Mouse (Mus musculus): ENCODE measurements around the gene Ung. TPM values are rescaled to one million over a fixed set of nuclear protein-coding genes. Genes with fewer than 3 reads are reported as not detected.
A peak's percentile ranks its signal among the peaks of the same experiment; 100 is the strongest.

The Ung gene
- polyA plus RNA-seq, 1 experiment from 2014 or later = 4.5 TPM

DNA sequence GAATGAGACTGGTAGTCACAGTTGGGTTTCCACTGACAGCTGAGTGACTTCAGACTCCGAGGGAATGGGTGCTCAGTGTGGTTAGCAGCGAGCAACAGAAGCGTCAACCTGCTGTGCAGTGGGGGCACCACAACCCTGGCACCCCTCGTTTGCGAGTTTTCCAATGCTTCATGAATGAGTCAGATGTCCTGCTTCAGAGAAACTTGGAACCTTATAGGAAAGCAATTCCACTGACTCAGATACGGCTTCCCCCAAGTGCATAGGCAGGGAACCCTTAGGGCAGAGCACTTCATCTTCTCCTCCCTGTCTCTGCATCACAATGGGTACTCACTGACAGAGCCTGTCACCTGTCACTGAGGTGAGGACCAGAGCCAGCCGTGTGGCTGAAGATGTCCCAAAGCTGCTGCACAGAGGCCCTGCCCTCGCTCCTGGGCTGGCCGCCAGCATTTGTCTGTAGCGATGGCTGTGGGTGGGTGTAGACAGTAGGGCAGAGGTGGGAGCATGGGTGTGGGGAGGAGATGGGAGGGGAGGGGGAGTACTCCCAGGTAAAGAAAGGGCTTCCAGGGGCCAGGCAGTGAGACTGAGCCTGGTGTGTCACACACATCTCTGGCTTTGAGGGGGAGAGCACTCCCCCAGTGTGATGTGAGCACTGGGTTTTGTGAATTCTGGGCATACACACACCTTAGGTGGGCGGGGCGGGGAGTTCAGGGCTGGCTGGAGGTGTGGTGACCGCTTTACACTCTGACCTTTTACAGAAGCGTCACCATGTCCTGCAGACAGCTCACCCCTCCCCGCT is 7.5 kb downstream of the Ung start:
- Histone ChIP-seq H3K4me3 (ENCODE audit: low read depth, low read length) (no peak overlapping the region), H3K9me3 (ENCODE audit: low read length) (no peaks in the 10 kb centered on the region), H3K4me2 (replicated peaks; ENCODE audit: low read depth, low read length) (no peak overlapping the region), H3K27me3 (replicated peaks; ENCODE audit: insufficient read depth, low read length) (no peaks in the 10 kb centered on the region), H3K4me1 (ENCODE audit: insufficient read depth, low read depth, low read length) (peaks cover 9% of the 10 kb centered on the region), H3K36me3 (ENCODE audit: insufficient read depth, low read length) (no peaks in the 10 kb centered on the region), H3K27ac (ENCODE audit: low read length) (no peak overlapping the region), H3K9ac (replicated peaks; ENCODE audit: low read depth) (no peak overlapping the region)
- no peak for ATAC-seq
- TF ChIP-seq CTCF (IDR thresholded peaks at IDR 0.05) (no peak), EP300 (IDR thresholded peaks at IDR 0.05) (no peak)
- WGBS = 70% methylated on average over 15 of the region's 15 CpGs
- DNase-seq (ENCODE audit: low spot score) = no peak

DNA sequence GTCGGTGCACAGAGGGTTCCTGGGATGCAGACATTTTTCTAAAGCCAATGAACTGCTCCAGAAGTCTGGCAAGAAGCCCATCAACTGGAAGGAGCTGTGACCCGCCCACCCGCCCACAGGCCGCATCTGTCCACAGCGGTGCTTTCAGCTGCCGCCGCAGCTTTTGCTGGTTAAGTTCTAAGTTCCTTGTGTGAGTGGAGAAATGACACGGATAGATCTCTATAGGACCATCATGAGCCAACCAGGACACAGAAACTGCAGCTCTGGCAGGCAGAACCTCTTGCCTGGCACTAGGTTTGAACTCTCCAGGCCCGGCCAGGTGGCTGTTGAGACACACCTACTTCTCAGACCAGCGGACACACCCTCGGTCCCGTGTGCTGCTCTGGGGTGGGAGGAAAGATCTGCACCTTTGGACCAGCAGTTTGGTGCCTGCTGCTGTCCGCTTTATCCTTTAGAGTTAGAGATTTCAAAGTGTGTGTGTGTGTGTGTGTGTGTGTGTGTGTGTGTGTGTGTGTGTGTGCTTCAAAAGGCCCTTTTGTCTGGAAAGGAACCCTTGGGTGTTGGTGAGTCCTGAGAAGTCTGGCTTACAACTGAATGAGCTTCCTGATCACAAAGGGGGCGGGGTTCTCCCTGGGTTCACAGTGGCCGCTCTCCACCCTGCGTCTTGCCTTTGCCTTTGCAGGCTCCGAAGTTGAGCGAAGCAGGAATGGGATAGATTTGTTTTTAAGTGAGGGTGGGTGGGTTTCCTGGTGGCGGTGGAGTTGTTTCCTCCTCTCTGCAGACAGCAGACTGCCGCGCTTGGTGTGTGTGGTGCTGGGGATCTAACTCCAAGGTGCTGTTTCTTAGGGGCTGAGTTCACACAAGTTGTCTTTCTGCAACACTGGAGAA is 8.3 kb downstream of the Ung start:
- H3K4me2 ChIP-seq (replicated peaks; ENCODE audit: low read depth, low read length) = peak overlapping the region; percentile 14; the same call in 1 of the 2 replicates
- H3K27me3 ChIP-seq (replicated peaks; ENCODE audit: insufficient read depth, low read length) = no peaks in the 10 kb centered on the region
- TF ChIP-seq CTCF (IDR thresholded peaks at IDR 0.05) (peak; percentile 21; the same call in 1 of the 2 replicates), EP300 (IDR thresholded peaks at IDR 0.05) (no peak; the same call in 1 of the 2 replicates)
- ATAC-seq (peak; percentile 69), DNase-seq (ENCODE audit: low spot score) (peak; percentile 53)
- H3K9ac ChIP-seq (replicated peaks; ENCODE audit: low read depth) = no peak overlapping the region
- H3K36me3 ChIP-seq (ENCODE audit: insufficient read depth, low read length) = no peaks in the 10 kb centered on the region
- H3K4me1 ChIP-seq (ENCODE audit: insufficient read depth, low read depth, low read length) = peaks cover 9% of the 10 kb centered on the region
- no peaks in the 10 kb centered on the region for H3K9me3 ChIP-seq (ENCODE audit: low read length)
- WGBS = 41% methylated on average over 21 of the region's 21 CpGs
- H3K4me3 ChIP-seq (ENCODE audit: low read depth, low read length) = no peak overlapping the region
- peak overlapping the region; percentile 57 for H3K27ac ChIP-seq (ENCODE audit: low read length)

DNA sequence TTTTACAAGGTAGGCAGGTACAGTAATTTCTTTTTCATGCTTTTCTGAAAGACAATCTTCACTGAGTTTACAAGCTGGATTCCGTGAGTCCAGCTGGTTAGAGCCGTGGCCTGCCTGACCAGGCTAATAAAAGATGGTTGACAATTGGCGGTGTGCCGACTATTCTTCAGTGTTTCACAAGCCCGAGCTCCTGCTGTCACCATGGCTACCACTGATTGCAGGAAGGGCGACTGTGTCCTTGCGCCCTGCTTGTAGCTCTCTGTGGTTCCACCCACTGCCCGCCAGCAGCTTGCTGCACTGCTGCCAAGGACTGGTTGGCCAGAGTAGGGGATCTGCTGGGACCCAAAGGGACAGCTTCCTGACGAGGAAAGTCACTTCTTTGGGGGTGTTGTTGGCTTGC is 9.0 kb downstream of the Ung start:
- TF ChIP-seq EP300 (IDR thresholded peaks at IDR 0.05) (no peak), CTCF (IDR thresholded peaks at IDR 0.05) (no peak)

DNA sequence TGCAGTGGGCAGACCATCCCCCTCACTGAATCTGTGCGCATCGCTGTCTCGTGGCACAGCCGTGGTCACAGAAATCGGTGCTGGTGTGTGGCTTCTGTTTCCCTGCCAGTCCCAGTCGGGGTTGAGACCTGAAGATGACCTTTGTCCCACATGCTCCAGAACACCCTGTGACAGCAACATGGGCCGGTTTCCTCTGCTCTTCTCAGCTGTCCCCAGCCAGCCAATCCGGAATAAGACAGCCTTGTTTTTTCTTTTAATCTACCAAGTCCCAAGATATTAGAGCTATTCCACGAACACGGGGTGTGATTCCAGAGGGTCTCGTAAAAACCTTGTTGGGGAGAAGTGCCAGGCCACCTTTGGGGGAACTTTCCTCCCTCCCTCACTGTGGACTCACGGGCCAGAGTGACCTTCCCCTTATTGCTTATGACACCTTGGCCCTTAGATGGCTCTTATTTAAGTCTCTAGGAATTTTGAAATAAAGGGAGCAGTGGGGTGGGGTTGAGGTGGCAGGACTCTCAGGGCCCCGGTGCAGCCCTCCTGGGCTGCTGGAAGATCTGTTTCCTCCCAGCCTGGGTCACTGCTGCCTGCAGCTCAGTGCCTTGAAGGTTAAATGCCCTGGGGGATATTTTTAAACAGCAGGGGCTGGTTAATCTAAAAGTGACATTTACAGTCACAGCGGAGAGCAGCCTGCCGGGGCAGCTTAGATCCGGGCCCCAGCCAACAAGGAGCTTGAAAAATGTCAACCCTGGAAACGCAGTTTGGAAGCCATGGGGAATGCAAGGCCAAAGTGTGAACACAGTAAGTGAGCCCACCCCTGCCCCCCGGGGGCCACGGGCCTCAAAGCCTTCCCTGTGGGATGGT is 16.1 kb downstream of the Ung start, which contains the start of gene Acacb:
Gene Acacb, plus strand, starts transcription at position 508 of the 861 bp plus-strand sequence.
- Histone ChIP-seq H3K36me3 (ENCODE audit: insufficient read depth, low read length) (no peaks in the 10 kb centered on the region), H3K9ac (replicated peaks; ENCODE audit: low read depth) (no peak within 1 kb of the TSS), H3K27me3 (replicated peaks; ENCODE audit: insufficient read depth, low read length) (no peaks in the 10 kb centered on the region), H3K4me3 (ENCODE audit: low read depth, low read length) (no peak within 1 kb of the TSS), H3K4me2 (replicated peaks; ENCODE audit: low read depth, low read length) (no peak within 1 kb of the TSS), H3K4me1 (ENCODE audit: insufficient read depth, low read depth, low read length) (no peaks in the 10 kb centered on the region), H3K27ac (ENCODE audit: low read length) (no peak within 1 kb of the TSS), H3K9me3 (ENCODE audit: low read length) (no peaks in the 10 kb centered on the region)
- DNase-seq (ENCODE audit: low spot score) = no peak
- TF ChIP-seq CTCF (IDR thresholded peaks at IDR 0.05) (no peak), EP300 (IDR thresholded peaks at IDR 0.05) (no peak)
- no peak for ATAC-seq
- 40% methylated on average over 19 of the region's 19 CpGs for WGBS

More for the DNA sequence above, 9.0 kb downstream of the Ung start:
- H3K4me2 ChIP-seq (replicated peaks; ENCODE audit: low read depth, low read length) = peak overlapping the region; percentile 14; the same call in 1 of the 2 replicates
- no peaks in the 10 kb centered on the region for H3K9me3 ChIP-seq (ENCODE audit: low read length)
- peaks cover 9% of the 10 kb centered on the region for H3K4me1 ChIP-seq (ENCODE audit: insufficient read depth, low read depth, low read length)
- DNase-seq (ENCODE audit: low spot score) = peak; percentile 96
- H3K27me3 ChIP-seq (replicated peaks; ENCODE audit: insufficient read depth, low read length) = no peaks in the 10 kb centered on the region
- no peaks in the 10 kb centered on the region for H3K36me3 ChIP-seq (ENCODE audit: insufficient read depth, low read length)
- H3K9ac ChIP-seq (replicated peaks; ENCODE audit: low read depth) = no peak overlapping the region
- no peak overlapping the region for H3K4me3 ChIP-seq (ENCODE audit: low read depth, low read length)
- peak overlapping the region; percentile 57 for H3K27ac ChIP-seq (ENCODE audit: low read length)
- WGBS = 18% methylated on average over 9 of the region's 9 CpGs
- peak; percentile 92 for ATAC-seq

DNA sequence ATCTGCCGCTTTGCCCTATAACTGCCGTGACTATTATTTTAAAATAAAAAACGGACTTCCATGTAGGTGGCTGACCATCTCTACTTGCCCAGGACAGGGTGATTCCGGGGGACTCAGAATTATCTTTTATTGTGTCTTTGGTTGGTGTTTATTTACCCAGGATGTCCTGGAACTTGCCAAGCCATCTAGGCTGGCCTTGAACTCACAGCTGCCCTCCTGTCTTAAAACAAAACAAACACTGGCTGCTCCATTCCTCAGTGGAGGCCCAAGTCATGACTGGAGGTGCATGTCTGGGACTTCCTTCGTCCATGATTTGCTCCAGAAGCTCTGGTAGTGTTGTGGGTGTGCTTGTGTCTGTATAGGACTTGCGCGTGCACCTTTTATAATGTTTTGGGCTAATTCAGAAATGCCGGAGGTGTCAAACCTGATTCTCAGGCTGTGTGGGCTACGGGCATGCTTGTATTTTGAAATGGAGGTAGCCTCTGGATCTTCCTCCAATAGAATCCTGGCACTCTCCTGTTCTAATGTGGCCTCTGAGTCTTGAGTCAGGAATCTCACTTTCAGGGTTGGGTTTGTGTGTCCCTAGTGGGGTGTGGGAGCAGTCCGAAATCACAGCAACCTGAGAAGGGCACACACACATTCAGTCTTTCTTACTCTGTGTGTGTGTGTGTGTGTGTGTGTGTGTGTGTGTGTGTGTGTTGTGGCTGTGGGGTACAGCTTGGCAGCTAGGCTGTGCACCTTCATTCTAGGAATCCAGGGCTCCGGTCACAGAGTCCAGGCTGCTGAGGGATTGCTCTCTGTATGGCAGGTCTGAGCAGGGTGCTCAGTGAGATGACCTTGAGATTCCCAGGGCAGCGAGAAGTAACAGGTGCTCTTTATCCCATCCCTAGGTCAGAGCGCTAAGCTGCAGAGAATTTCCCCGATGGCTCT is 17.1 kb downstream of the Ung start:
- Histone ChIP-seq H3K4me2 (replicated peaks; ENCODE audit: low read depth, low read length) (no peak overlapping the region), H3K4me1 (ENCODE audit: insufficient read depth, low read depth, low read length) (no peaks in the 10 kb centered on the region), H3K4me3 (ENCODE audit: low read depth, low read length) (no peak overlapping the region), H3K27me3 (replicated peaks; ENCODE audit: insufficient read depth, low read length) (no peaks in the 10 kb centered on the region), H3K9me3 (ENCODE audit: low read length) (no peaks in the 10 kb centered on the region), H3K36me3 (ENCODE audit: insufficient read depth, low read length) (no peaks in the 10 kb centered on the region), H3K9ac (replicated peaks; ENCODE audit: low read depth) (no peak overlapping the region), H3K27ac (ENCODE audit: low read length) (no peak overlapping the region)
- DNase-seq (ENCODE audit: low spot score) (no peak), ATAC-seq (no peak)
- TF ChIP-seq CTCF (IDR thresholded peaks at IDR 0.05) (no peak), EP300 (IDR thresholded peaks at IDR 0.05) (no peak)
- WGBS = 77% methylated on average over 14 of the region's 14 CpGs
